16 mouse cellular contexts compared by ENCODE assay signal in the genomic region with DNA sequence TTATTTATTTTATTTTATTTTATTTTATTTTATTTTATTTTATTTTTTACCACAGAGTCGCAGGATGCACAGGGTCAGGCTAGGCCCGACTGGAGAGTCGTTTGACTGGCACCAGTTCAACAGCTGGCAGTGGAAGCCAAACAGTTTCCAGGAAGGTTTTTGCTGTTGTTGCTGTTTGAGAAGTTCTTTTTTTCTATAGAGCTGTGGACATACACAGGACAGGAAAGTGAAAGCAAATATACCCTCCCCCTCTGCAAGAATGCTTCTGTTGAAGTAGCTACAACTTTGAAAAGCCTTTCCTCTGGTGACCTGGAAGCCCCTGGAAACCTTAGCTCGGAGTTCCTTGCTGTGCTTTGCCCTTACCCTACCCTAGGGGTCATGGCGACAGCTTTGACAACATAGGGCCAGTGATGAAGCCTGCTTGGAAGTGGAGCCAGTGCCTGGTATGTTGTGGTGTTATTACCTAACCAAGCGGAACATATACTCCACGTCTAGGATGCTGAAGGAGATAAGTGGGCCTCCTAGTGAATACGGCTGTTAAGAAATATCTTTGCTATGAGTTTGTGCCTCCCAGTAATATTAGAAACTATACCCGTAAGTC. TPM values are rescaled to one million over a fixed set of nuclear protein-coding genes. Genes with fewer than 3 reads are reported as not detected.
DNase-seq lines count a peak whose midpoint lies in the region; ATAC-seq and TF ChIP-seq lines count a peak whose summit lies in the region.
"Had no signal": no experiment of that assay in that cellular context is flagged by ENCODE, and none has a peak within 500 bp of the region (broad histone marks: within the 10 kb centered on the region; RNA-seq: fewer than 3 reads in every experiment).

No protein-coding gene starts in this region.

- peaks cover 8 to 19% of the 10 kb centered on the region in 2 experiments for H3K4me1 ChIP-seq in CH12.LX (ENCODE audit: control insufficient read depth in 1 of 2, insufficient read depth in 2 of 2)
- H3K4me1 ChIP-seq in lung, postnatal 0 days (ENCODE audit: insufficient read depth, low read depth, low read length) = peaks cover 4% of the 10 kb centered on the region; the same call in 1 of the 2 replicates
- H3K4me1 ChIP-seq: midbrain, embryonic 12.5 days had no signal

- no peak overlapping the region; the same call in 1 of the 2 replicates for H3K4me2 ChIP-seq in CH12.LX (ENCODE audit: insufficient read depth, low read depth, poor library complexity, severe bottlenecking)
- H3K4me2 ChIP-seq in lung, postnatal 0 days (replicated peaks; ENCODE audit: low read depth, low read length) = no peak overlapping the region
- H3K4me2 ChIP-seq: limb, embryonic 15.5 days; midbrain, embryonic 12.5 days had no signal

- no peak overlapping the region for H3K9ac ChIP-seq in CH12.LX (ENCODE audit: insufficient read depth, low read depth)
- no peak overlapping the region for H3K9ac ChIP-seq in lung, postnatal 0 days (replicated peaks; ENCODE audit: low read depth)
- H3K9ac ChIP-seq: forebrain, postnatal 0 days; limb, embryonic 15.5 days; midbrain, embryonic 12.5 days had no signal

- no peaks in the 10 kb centered on the region for H3K36me3 ChIP-seq in CH12.LX (replicated peaks in 1 of 2; ENCODE audit: control insufficient read depth in 1 of 2, insufficient read depth in 1 of 2, low read length in 1 of 2)
- H3K36me3 ChIP-seq in lung, postnatal 0 days (ENCODE audit: insufficient read depth, low read length) = no peaks in the 10 kb centered on the region
- H3K36me3 ChIP-seq: G1E; limb, embryonic 15.5 days; midbrain, embryonic 12.5 days had no signal

- H3K4me3 ChIP-seq in gastrocnemius, adult 2 months = no peak overlapping the region
- H3K4me3 ChIP-seq in CH12.LX (replicated peaks in 1 of 3; ENCODE audit: low read depth in 2 of 3, low read length in 2 of 3, poor library complexity in 1 of 3) = no peak overlapping the region
- H3K4me3 ChIP-seq in lung, postnatal 0 days (ENCODE audit: low read depth, low read length) = no peak overlapping the region
- H3K4me3 ChIP-seq: limb, embryonic 15.5 days; midbrain, embryonic 12.5 days had no signal

- TF ChIP-seq RAD21 in CH12.LX (IDR thresholded peaks at IDR 0.05; ENCODE audit: low read depth, low read length) = no peak

- no peak for DNase-seq in gastrocnemius, adult 2 months
- DNase-seq in gastrocnemius, adult 8-10 months (ENCODE audit: low spot score in 2 of 2) = no peak
- peak; percentile 55 for DNase-seq in kidney, postnatal 10 days
- no peak for DNase-seq in kidney, adult 18-20 months
- no peak for DNase-seq in CH12.LX (ENCODE audit: extremely low read depth)
- DNase-seq in lung, postnatal 0 days (ENCODE audit: low spot score) = peak; percentile 84
- no peak for DNase-seq in layer of hippocampus, postnatal 14 days (ENCODE audit: low spot score in 2 of 2)
- DNase-seq in frontal cortex, postnatal 14 days (ENCODE audit: low spot score in 2 of 2) = no peak
- DNase-seq: cerebellum, adult 11-12 months; forebrain, postnatal 0 days; right cerebral cortex, postnatal 14 days had no signal

- H3K27ac ChIP-seq in gastrocnemius, adult 2 months = peak overlapping the region; percentile 58
- no peak overlapping the region for H3K27ac ChIP-seq in CH12.LX (ENCODE audit: insufficient read depth, low read depth)
- H3K27ac ChIP-seq in lung, postnatal 0 days (ENCODE audit: low read length) = peak overlapping the region; percentile 66
- H3K27ac ChIP-seq: limb, embryonic 15.5 days; midbrain, embryonic 12.5 days had no signal

- intact Hi-C loops in gastrocnemius, adult 2 months (cut with DNase I) = no loop called here

- WGBS in lung, postnatal 0 days = 35% methylated on average over 9 of the region's 9 CpGs

- TF ChIP-seq EP300 in CH12.LX (IDR thresholded peaks at IDR 0.05; ENCODE audit: low read length) = no peak
- no peak for TF ChIP-seq EP300 in lung, postnatal 0 days (IDR thresholded peaks at IDR 0.05)

- in situ Hi-C loops in CH12.LX (cut with MboI; ENCODE audit: low pct_ligation_motif_present, low pct_unique_long_range_greater_than_20kb, low sequenced_read_pairs) = no loop called here

- H3K27me3 ChIP-seq in CH12.LX (replicated peaks) = no peaks in the 10 kb centered on the region
- H3K27me3 ChIP-seq in lung, postnatal 0 days (replicated peaks; ENCODE audit: insufficient read depth, low read length) = no peaks in the 10 kb centered on the region
- H3K27me3 ChIP-seq: midbrain, embryonic 12.5 days had no signal

- no peak for TF ChIP-seq POLR2A in CH12.LX (IDR thresholded peaks at IDR 0.05; ENCODE audit: low read depth, low read length)

- dilution Hi-C loops in CH12.LX (cut with MboI; ENCODE audit: extremely low pct_ligation_motif_present, extremely low pct_unique_long_range_greater_than_20kb, low sequenced_read_pairs) = no loop called here

- no peaks in the 10 kb centered on the region for H3K79me2 ChIP-seq in CH12.LX (replicated peaks; ENCODE audit: control insufficient read depth, extremely low read depth, insufficient read depth, poor library complexity, severe bottlenecking)

- ATAC-seq in lung, postnatal 0 days = peak; percentile 72
- ATAC-seq: forebrain, postnatal 0 days had no signal

- peaks cover 2% of the 10 kb centered on the region for H3K9me3 ChIP-seq in CH12.LX (replicated peaks; ENCODE audit: low read length)
- no peaks in the 10 kb centered on the region for H3K9me3 ChIP-seq in lung, postnatal 0 days (ENCODE audit: low read length)
- H3K9me3 ChIP-seq: limb, embryonic 15.5 days; midbrain, embryonic 12.5 days had no signal

- TF ChIP-seq CTCF in gastrocnemius, adult 2 months (IDR thresholded peaks at IDR 0.05) = no peak
- no peak for TF ChIP-seq CTCF in CH12.LX (conservative IDR thresholded peaks at IDR 0.05 in 1 of 2, IDR thresholded peaks at IDR 0.05 in 1 of 2; ENCODE audit: low read depth in 2 of 2, low read length in 2 of 2)
- no peak for TF ChIP-seq CTCF in lung, postnatal 0 days (IDR thresholded peaks at IDR 0.05)

TF ChIP-seq in CH12.LX, 34 proteins besides CTCF, POLR2A, EP300 and RAD21:
- TF ChIP-seq ZNF384 (IDR thresholded peaks at IDR 0.05; ENCODE audit: low read depth, low read length) (peak; percentile 32; the same call in 1 of the 2 replicates), MAFK (IDR thresholded peaks at IDR 0.05; ENCODE audit: insufficient replicate concordance, low read length) (no peak), IRF4 (IDR thresholded peaks at IDR 0.05; ENCODE audit: low read depth, low read length) (no peak), TCF12 (IDR thresholded peaks at IDR 0.05; ENCODE audit: low read depth, low read length) (no peak)

RNA-seq across cellular contexts. Expression of gene Muc4, which starts 32.3 kb away (rescaled TPM):
- total RNA-seq in gastrocnemius, adult 2 months (2021) = under 1 TPM in 1 of 2 experiments, not detected in 1; 0.22 TPM
- total RNA-seq in gastrocnemius, adult 8-10 months (2022) = under 1 TPM in 2 of 4 experiments, not detected in 2; 0.05 to 0.38 TPM
- total RNA-seq in CH12.LX (2012; rRNA removed) = 0.21 and 0.51 TPM in 2 replicates
- total RNA-seq in CH12.LX (2014; rRNA removed) = 0.09 TPM in 1 of 2 replicates, not detected in the other
- polyA plus RNA-seq in CH12.LX (2012; ENCODE audit: insufficient read length, low read depth) = 0.34 and 0.44 TPM in 2 replicates
- 4.1 and 5.4 TPM in 2 replicates for polyA plus RNA-seq in lung, postnatal 0 days (2015; fragmentation: Nextera tagmentation; extraction: Ambion mirVana)
- not detected for total RNA-seq in layer of hippocampus, postnatal 14 days (2021)
- total RNA-seq: common myeloid progenitor, adult 5-6 weeks; forebrain, postnatal 0 days; layer of hippocampus, adult 8-10 months had no signal
- polyA plus RNA-seq: forebrain, postnatal 0 days; G1E; limb, embryonic 15.5 days had no signal

RNA-seq across cellular contexts. Expression of gene Tnk2, which starts 59.7 kb away (rescaled TPM):
- total RNA-seq in gastrocnemius, adult 2 months (2021) = 10 to 100 TPM; 48.4 to 54.4 TPM
- total RNA-seq in gastrocnemius, adult 8-10 months (2022) = 10 to 100 TPM; 43.7 to 58.1 (median 46.2) TPM
- total RNA-seq in CH12.LX (2012; rRNA removed) (31.9 and 35.9 TPM in 2 replicates), CH12.LX (2014; rRNA removed) (14.7 and 18.8 TPM in 2 replicates)
- 62.2 and 67.7 TPM in 2 replicates for polyA plus RNA-seq in CH12.LX (2012; ENCODE audit: insufficient read length, low read depth)
- polyA plus RNA-seq in lung, postnatal 0 days (2015; fragmentation: Nextera tagmentation; extraction: Ambion mirVana) = 19.8 and 22.4 TPM in 2 replicates
- total RNA-seq in layer of hippocampus, postnatal 14 days (2021) = 100 to 1,000 TPM; 120 to 124 TPM

Comparison
In these comparisons a context has a peak if more than half of its experiments do, and no peak if none do; other contexts are left out.
1. DNase-seq: peak in kidney, postnatal 10 days (single experiment) and lung, postnatal 0 days (single experiment); none in gastrocnemius, adult 2 months (single experiment), gastrocnemius, adult 8-10 months (0 of 2), kidney, adult 18-20 months (single experiment), CH12.LX (single experiment), layer of hippocampus, postnatal 14 days (0 of 2) and frontal cortex, postnatal 14 days (0 of 2).